Mouse (Mus musculus) E14TG2a.4 (cell line): ENCODE data around the gene Tecr.

Source experiments
- CTCF ChIP-seq: conservative IDR thresholded peaks from 2 replicates; pipeline ENCODE4 v1.5.1; 2014; ENCODE audit warnings: low read length
- NANOG ChIP-seq: IDR thresholded peaks from 2 replicates; pipeline ENCODE4 v1.6.1; 2014; ENCODE audit warnings: borderline replicate concordance, low read length, mixed read lengths
- POU5F1 ChIP-seq: IDR thresholded peaks from 2 replicates; pipeline ENCODE4 v1.6.1; 2014; ENCODE audit warnings: low read length, borderline replicate concordance

- TF ChIP-seq CTCF, result no peak
- TF ChIP-seq POU5F1, result no peak
- TF ChIP-seq NANOG, result no peak
Observed at GRCm38 (mm10) chr8:83576921-83577320, 30.9 kb downstream of the Tecr start.
